Mouse (Mus musculus) embryonic facial prominence, embryonic 14.5 days (tissue): ENCODE measurements around the gene Mt4. TPM values are rescaled to one million over a fixed set of nuclear protein-coding genes. Genes with fewer than 3 reads are reported as not detected.
A peak's percentile ranks its signal among the peaks of the same experiment; 100 is the strongest.
"Not testable (repeated sequence)": the region's sequence is repeated elsewhere in the genome, so short reads cannot be mapped to it uniquely, and the experiment has no call there.

Source experiments
- ATAC-seq: fragments of 200-750 bp; cut with Nextera tagmentation; 2 replicates; pipeline ENCODE4 v1.8.0; 2017; ENCODE audit warnings: low read depth, moderate number of reproducible peaks, moderate TSS enrichment
- DNase-seq: peaks from one replicate; pipeline ENCODE4 v3.0.0-alpha.2; 2015; ENCODE audit warnings: low spot score
- H3K27ac ChIP-seq: fragments of 300-500 bp; sonication (generic); replicated peaks from 2 replicates; pipeline ENCODE4 v1.5.1; 2014; ENCODE audit warnings: low read depth, mild to moderate bottlenecking, low read length, moderate library complexity
- H3K27me3 ChIP-seq: fragments of 300-500 bp; sonication (generic); replicated peaks from 2 replicates; pipeline ENCODE4 v1.6.1; 2014; ENCODE audit warnings: low read length; ENCODE audit not compliant: control insufficient read depth, insufficient read depth
- H3K36me3 ChIP-seq: fragments of 300-500 bp; sonication (generic); 2 replicates; pipeline ENCODE4 v1.6.1; 2014; ENCODE audit warnings: low read length, mixed read lengths; ENCODE audit not compliant: control insufficient read depth, insufficient read depth
- H3K4me1 ChIP-seq: fragments of 300-500 bp; sonication (generic); 2 replicates; pipeline ENCODE4 v1.6.1; 2014; ENCODE audit warnings: antibody characterized with exemption, low read length; ENCODE audit not compliant: control insufficient read depth, insufficient read depth
- H3K4me2 ChIP-seq: fragments of 300-500 bp; sonication (generic); 2 replicates; pipeline ENCODE4 v1.6.1; 2014; ENCODE audit warnings: low read depth, mild to moderate bottlenecking, low read length, moderate library complexity, mixed read lengths
- H3K4me3 ChIP-seq: fragments of 300-500 bp; sonication (generic); 2 replicates; pipeline ENCODE4 v1.5.1; 2014; ENCODE audit warnings: low read depth, mild to moderate bottlenecking, low read length
- H3K9ac ChIP-seq: fragments of 300-500 bp; sonication (generic); 2 replicates; pipeline ENCODE4 v1.6.1; 2014; ENCODE audit warnings: low read depth, mild to moderate bottlenecking, low read length, moderate library complexity, mixed read lengths
- H3K9me3 ChIP-seq: fragments of 300-500 bp; sonication (generic); 2 replicates; pipeline ENCODE4 v1.6.1; 2016; ENCODE audit warnings: low read length; ENCODE audit not compliant: control insufficient read depth
- WGBS: fragments of 180-500 bp; shearing (Covaris S2); extraction: QIAGEN DNeasy Blood & Tissue Kit; methylation state at CpG from one replicate; pipeline ENCODE4 v1.1.7; 2014; 5-methylcytosine and 5-hydroxymethylcytosine counted together
- polyA plus RNA-seq: library from polyadenylated mRNA; unstranded; fragments of >200 nt; fragmentation: Nextera tagmentation; extraction: Ambion mirVana; gene quantifications from 2 replicates; pipeline ENCODE4 v1.2.1, GENCODE M21; 2014

The Mt4 gene
- polyA plus RNA-seq, 1 experiment from 2014 or later, result 1.4 TPM

- Histone ChIP-seq H3K27me3 (no peaks in the 10 kb centered on the region), H3K4me1 (peaks cover 3% of the 10 kb centered on the region; the same call in 1 of the 2 replicates), H3K9me3 (no peaks in the 10 kb centered on the region), H3K27ac (no peak overlapping the region), H3K36me3 (no peaks in the 10 kb centered on the region), H3K4me3 (no peak overlapping the region), H3K4me2 (no peak overlapping the region), H3K9ac (no peak overlapping the region; the same call in 1 of the 2 replicates)
- ATAC-seq (no peak), DNase-seq (no peak)
- 44% methylated on average over 8 of the region's 8 CpGs for WGBS
Measured at GRCm38 (mm10) chr8:94122711-94123468, 14.1 kb upstream of the Mt4 start.

- no peak overlapping the region for H3K4me2 ChIP-seq
- WGBS, result 70% methylated on average over 6 of the region's 6 CpGs
- no peaks in the 10 kb centered on the region for H3K27me3 ChIP-seq
- H3K27ac ChIP-seq, result no peak overlapping the region
- no peak overlapping the region for H3K9ac ChIP-seq
- H3K4me1 ChIP-seq, result no peaks in the 10 kb centered on the region
- DNase-seq (peak; percentile 17), ATAC-seq (no peak)
- no peaks in the 10 kb centered on the region for H3K36me3 ChIP-seq
- H3K4me3 ChIP-seq, result no peak overlapping the region
- no peaks in the 10 kb centered on the region for H3K9me3 ChIP-seq
Measured at GRCm38 (mm10) chr8:94127711-94128110, 9.3 kb upstream of the Mt4 start.

- ATAC-seq, result no peak
- Histone ChIP-seq H3K4me2 (no peak overlapping the region), H3K27ac (no peak overlapping the region), H3K9ac (no peak overlapping the region), H3K4me3 (no peak overlapping the region), H3K4me1 (no peaks in the 10 kb centered on the region), H3K9me3 (no peaks in the 10 kb centered on the region), H3K36me3 (no peaks in the 10 kb centered on the region), H3K27me3 (no peaks in the 10 kb centered on the region)
- WGBS, result 83% methylated on average over 6 of the region's 6 CpGs
- no peak for DNase-seq
Measured at GRCm38 (mm10) chr8:94129133-94129789, 7.7 kb upstream of the Mt4 start.

- ATAC-seq (no peak), DNase-seq (no peak)
- H3K9me3 ChIP-seq, result no peaks in the 10 kb centered on the region
- no peak overlapping the region for H3K4me2 ChIP-seq
- H3K27ac ChIP-seq, result no peak overlapping the region
- H3K4me1 ChIP-seq, result no peaks in the 10 kb centered on the region
- 89% methylated on average over 4 of the region's 4 CpGs for WGBS
- no peak overlapping the region for H3K9ac ChIP-seq
- H3K4me3 ChIP-seq, result no peak overlapping the region
- no peaks in the 10 kb centered on the region for H3K36me3 ChIP-seq
- H3K27me3 ChIP-seq, result no peaks in the 10 kb centered on the region
Measured at GRCm38 (mm10) chr8:94130126-94130525, 6.9 kb upstream of the Mt4 start.

GRCm38 (mm10) chr8:94132096-94132495, 4.9 kb upstream of the Mt4 start:
- no peak overlapping the region for H3K9ac ChIP-seq
- DNase-seq (no peak), ATAC-seq (no peak)
- no peaks in the 10 kb centered on the region for H3K27me3 ChIP-seq
- H3K4me3 ChIP-seq, result no peak overlapping the region
- H3K36me3 ChIP-seq, result no peaks in the 10 kb centered on the region
- WGBS, result 63% methylated on average over 5 of the region's 5 CpGs
- no peak overlapping the region for H3K4me2 ChIP-seq
- no peaks in the 10 kb centered on the region for H3K9me3 ChIP-seq
- H3K27ac ChIP-seq, result no peak overlapping the region
- no peaks in the 10 kb centered on the region for H3K4me1 ChIP-seq

- not testable (repeated sequence) for H3K9ac ChIP-seq, H3K36me3 ChIP-seq, H3K27ac ChIP-seq, H3K9me3 ChIP-seq, DNase-seq, H3K4me2 ChIP-seq, H3K4me3 ChIP-seq, H3K27me3 ChIP-seq, H3K4me1 ChIP-seq, ATAC-seq
- WGBS, result 49% methylated on average over 3 of the region's 3 CpGs
Measured at GRCm38 (mm10) chr8:94134601-94135000, 2.4 kb upstream of the Mt4 start.

- no peaks in the 10 kb centered on the region for H3K27me3 ChIP-seq
- H3K27ac ChIP-seq, result no peak overlapping the region
- WGBS, result 84% methylated on average over 6 of the region's 6 CpGs
- no peaks in the 10 kb centered on the region for H3K9me3 ChIP-seq
- H3K4me1 ChIP-seq, result no peaks in the 10 kb centered on the region
- DNase-seq (no peak), ATAC-seq (no peak)
- no peak overlapping the region for H3K4me3 ChIP-seq
- no peak overlapping the region for H3K9ac ChIP-seq
- H3K4me2 ChIP-seq, result no peak overlapping the region
- H3K36me3 ChIP-seq, result no peaks in the 10 kb centered on the region
Measured at GRCm38 (mm10) chr8:94135556-94135955, 1.4 kb upstream of the Mt4 start.

GRCm38 (mm10) chr8:94136192-94136591, 805 bp upstream of the Mt4 start:
- no peak overlapping the region for H3K4me3 ChIP-seq
- H3K36me3 ChIP-seq, result no peaks in the 10 kb centered on the region
- 60% methylated on average over 7 of the region's 7 CpGs for WGBS
- no peak overlapping the region for H3K9ac ChIP-seq
- H3K27ac ChIP-seq, result no peak overlapping the region
- no peaks in the 10 kb centered on the region for H3K27me3 ChIP-seq
- no peak for DNase-seq
- no peaks in the 10 kb centered on the region for H3K4me1 ChIP-seq
- ATAC-seq, result no peak
- H3K9me3 ChIP-seq, result no peaks in the 10 kb centered on the region
- H3K4me2 ChIP-seq, result no peak overlapping the region
